Mouse (Mus musculus): ENCODE data around the gene Socs2.

- no peak for TF ChIP-seq POLR2A (IDR thresholded peaks at IDR 0.05; ENCODE audit: low read depth, low read length)
- no peak for TF ChIP-seq CTCF (IDR thresholded peaks at IDR 0.05; ENCODE audit: extremely low read depth, insufficient read length, insufficient replicate concordance, low read depth, low read length)
These were observed 39.1 kb upstream of the Socs2 start for GRCm38 (mm10) chr10:95456103-95456502.

All from small intestine, adult 2 months (tissue).